Comparison of ENCODE assay signal across 29 mouse cellular contexts in genomic region chr17:69732981-69733380, GRCm38 (mm10).
A peak's percentile ranks its signal among the peaks of the same experiment; 100 is the strongest.
DNase-seq lines count a peak whose midpoint lies in the region; ATAC-seq and TF ChIP-seq lines count a peak whose summit lies in the region.
"Had no signal": no experiment of that assay in that cellular context is flagged by ENCODE, and none has a peak within 500 bp of the region (broad histone marks: within the 10 kb centered on the region; RNA-seq: fewer than 3 reads in every experiment).

No protein-coding gene starts in this region.

- 86% methylated on average over 11 of the region's 11 CpGs for WGBS in forebrain, postnatal 0 days
- WGBS in forebrain, embryonic 13.5 days: 93% methylated on average over 11 of the region's 11 CpGs
- 92% methylated on average over 11 of the region's 11 CpGs for WGBS in hindbrain, embryonic 11.5 days

- no peak overlapping the region for H3K4me2 ChIP-seq in forebrain, postnatal 0 days (ENCODE audit: low read depth)
- H3K4me2 ChIP-seq in forebrain, embryonic 13.5 days: no peak overlapping the region
- no peak overlapping the region for H3K4me2 ChIP-seq in hindbrain, embryonic 11.5 days (replicated peaks; ENCODE audit: low read depth, low read length)
- H3K4me2 ChIP-seq: embryonic facial prominence, embryonic 12.5 days; heart, embryonic 15.5 days; hindbrain, embryonic 12.5 days; intestine, embryonic 15.5 days; limb, embryonic 12.5 days; lung, embryonic 15.5 days had no signal

- DNase-seq in forebrain, postnatal 0 days: peak; percentile 17
- DNase-seq in left cerebral cortex, postnatal 14 days (ENCODE audit: low spot score in 2 of 2): peak; percentile 4 to 12
- no peak for DNase-seq in left cerebral cortex, adult 11 months (ENCODE audit: low spot score)
- peak; percentile 31 for DNase-seq in brain, embryonic 14.5 days (ENCODE audit: low read depth)
- peak; percentile 31 for DNase-seq in telencephalon, adult 2 months (ENCODE audit: low read depth, low spot score)
- DNase-seq in hindbrain, embryonic 11.5 days (ENCODE audit: low spot score): no peak
- DNase-seq: adrenal gland, postnatal 10 days; cerebellum, adult 11-12 months; cerebellum, adult 9-11 months; embryo, embryonic 11 days; gastrocnemius, postnatal 25 days; heart, adult 11 months; kidney, adult 2 months; kidney, postnatal 4 days; spleen, adult 18-20 months; thymus, adult 18-20 months; thymus, postnatal 25 days had no signal

- no peak overlapping the region for H3K27ac ChIP-seq in forebrain, postnatal 0 days (ENCODE audit: low read depth, low read length)
- H3K27ac ChIP-seq in forebrain, embryonic 13.5 days: no peak overlapping the region
- no peak overlapping the region for H3K27ac ChIP-seq in hindbrain, embryonic 11.5 days (ENCODE audit: low read depth, low read length)
- H3K27ac ChIP-seq: embryonic facial prominence, embryonic 12.5 days; heart, embryonic 10.5 days; heart, embryonic 15.5 days; hindbrain, embryonic 12.5 days; hindbrain, postnatal 0 days; intestine, embryonic 15.5 days; limb, embryonic 12.5 days; lung, embryonic 15.5 days; midbrain, embryonic 10.5 days had no signal

- TF ChIP-seq POLR2A in brain, embryonic 14.5 days (IDR thresholded peaks at IDR 0.05; ENCODE audit: borderline replicate concordance, extremely low read depth, insufficient read depth, insufficient read length, poor library complexity, severe bottlenecking): no peak

- no peak overlapping the region for H3K4me3 ChIP-seq in forebrain, postnatal 0 days (ENCODE audit: low read depth, low read length)
- H3K4me3 ChIP-seq in forebrain, embryonic 13.5 days: no peak overlapping the region
- H3K4me3 ChIP-seq in hindbrain, embryonic 11.5 days (ENCODE audit: low read depth, low read length): no peak overlapping the region
- H3K4me3 ChIP-seq: embryonic facial prominence, embryonic 12.5 days; heart, embryonic 10.5 days; heart, embryonic 15.5 days; hindbrain, embryonic 12.5 days; intestine, embryonic 15.5 days; limb, embryonic 12.5 days; lung, embryonic 15.5 days; midbrain, embryonic 10.5 days had no signal

- peak; percentile 72 for ATAC-seq in forebrain, postnatal 0 days
- ATAC-seq in forebrain, embryonic 13.5 days: no peak
- no peak for ATAC-seq in hindbrain, embryonic 11.5 days (ENCODE audit: low FRiP score)
- ATAC-seq: hindbrain, postnatal 0 days; intestine, embryonic 15.5 days; midbrain, embryonic 16.5 days; Patski had no signal

- H3K36me3 ChIP-seq in forebrain, postnatal 0 days (ENCODE audit: insufficient read depth): no peaks in the 10 kb centered on the region
- no peaks in the 10 kb centered on the region for H3K36me3 ChIP-seq in forebrain, embryonic 13.5 days (ENCODE audit: poor library complexity, severe bottlenecking)
- no peaks in the 10 kb centered on the region for H3K36me3 ChIP-seq in hindbrain, embryonic 11.5 days (ENCODE audit: control insufficient read depth, insufficient read depth, low read length)
- H3K36me3 ChIP-seq: embryonic facial prominence, embryonic 12.5 days; heart, embryonic 10.5 days; heart, embryonic 15.5 days; hindbrain, embryonic 12.5 days; intestine, embryonic 15.5 days; limb, embryonic 12.5 days; lung, embryonic 15.5 days; midbrain, embryonic 10.5 days had no signal

- intact Hi-C loops in left cerebral cortex, postnatal 14 days (cut with DNase I): no loop called here

- H3K9ac ChIP-seq in forebrain, postnatal 0 days: no peak overlapping the region
- H3K9ac ChIP-seq in forebrain, embryonic 13.5 days: no peak overlapping the region
- no peak overlapping the region for H3K9ac ChIP-seq in hindbrain, embryonic 11.5 days (ENCODE audit: low read depth, low read length)
- H3K9ac ChIP-seq: embryonic facial prominence, embryonic 12.5 days; heart, embryonic 15.5 days; hindbrain, embryonic 12.5 days; intestine, embryonic 15.5 days; limb, embryonic 12.5 days; lung, embryonic 15.5 days had no signal

- no peaks in the 10 kb centered on the region for H3K4me1 ChIP-seq in forebrain, postnatal 0 days (ENCODE audit: insufficient read depth)
- no peaks in the 10 kb centered on the region for H3K4me1 ChIP-seq in forebrain, embryonic 13.5 days
- H3K4me1 ChIP-seq in hindbrain, embryonic 11.5 days (replicated peaks; ENCODE audit: control insufficient read depth, insufficient read depth, low read length): no peaks in the 10 kb centered on the region
- H3K4me1 ChIP-seq: embryonic facial prominence, embryonic 12.5 days; heart, embryonic 10.5 days; heart, embryonic 15.5 days; hindbrain, embryonic 12.5 days; intestine, embryonic 15.5 days; lung, embryonic 15.5 days; midbrain, embryonic 10.5 days had no signal

- no peak for TF ChIP-seq CTCF in forebrain, postnatal 0 days (IDR thresholded peaks at IDR 0.05; ENCODE audit: low read depth)
- TF ChIP-seq CTCF in brain, embryonic 14.5 days (IDR thresholded peaks at IDR 0.05; ENCODE audit: borderline replicate concordance, extremely low read depth, insufficient read depth, insufficient read length): no peak

- no peaks in the 10 kb centered on the region for H3K9me3 ChIP-seq in forebrain, postnatal 0 days (ENCODE audit: low read length)
- no peaks in the 10 kb centered on the region for H3K9me3 ChIP-seq in forebrain, embryonic 13.5 days (replicated peaks)
- H3K9me3 ChIP-seq in hindbrain, embryonic 11.5 days (ENCODE audit: control insufficient read depth, low read length): no peaks in the 10 kb centered on the region
- H3K9me3 ChIP-seq: embryonic facial prominence, embryonic 12.5 days; heart, embryonic 10.5 days; heart, embryonic 15.5 days; hindbrain, embryonic 12.5 days; intestine, embryonic 15.5 days; limb, embryonic 12.5 days; lung, embryonic 15.5 days; midbrain, embryonic 10.5 days had no signal

- H3K27me3 ChIP-seq in forebrain, postnatal 0 days (ENCODE audit: insufficient read depth, low read length): no peaks in the 10 kb centered on the region
- H3K27me3 ChIP-seq in forebrain, embryonic 13.5 days: no peaks in the 10 kb centered on the region
- no peaks in the 10 kb centered on the region for H3K27me3 ChIP-seq in hindbrain, embryonic 11.5 days (ENCODE audit: control insufficient read depth, insufficient read depth, low read length)
- H3K27me3 ChIP-seq: embryonic facial prominence, embryonic 12.5 days; heart, embryonic 15.5 days; hindbrain, embryonic 12.5 days; intestine, embryonic 15.5 days; limb, embryonic 12.5 days; lung, embryonic 15.5 days; Patski had no signal

Comparison
In these comparisons a context has a peak if more than half of its experiments do, and no peak if none do; other contexts are left out.
1. DNase-seq: peak in forebrain, postnatal 0 days (single experiment), left cerebral cortex, postnatal 14 days (2 of 2), brain, embryonic 14.5 days (single experiment) and telencephalon, adult 2 months (single experiment); none in left cerebral cortex, adult 11 months (single experiment) and hindbrain, embryonic 11.5 days (single experiment).